Mouse (Mus musculus) embryonic stem cell, embryonic (primary cell): ENCODE results near the gene Tbpl1.

Experiments
- CTCF ChIA-PET, 4 experiments: fragments of 300-600 bp in 2 of 4; fragments of 350-600 bp in 2 of 4; sonication (Branson Sonifier 250); formaldehyde crosslinking; loops; one replicate each; lab custom pipeline; 2022; ENCODE audit warnings: inconsistent platforms in 2 of 4; lab: Charles Lee
- POLR2A ChIA-PET, 4 experiments: fragments of 300-600 bp in 2 of 4; fragments of 350-600 bp in 2 of 4; sonication (Branson Sonifier 250); formaldehyde crosslinking; loops; one replicate each; lab custom pipeline; 2022; ENCODE audit warnings: antibody characterized with exemption in 4 of 4, inconsistent platforms in 1 of 4; lab: Charles Lee

Gene Tbpl1

GRCm38 (mm10) chr10:22731272-22732093 is at the start of gene Tbpl1:
Tbpl1 (minus strand) TSS chr10:22731938.
- ChIA-PET CTCF (interaction anchor here in 2 of 4 experiments (0.6 to 1.1 kb wide), 4 partner anchors 12 to 697 kb away, joined by 3 read pairs; no protein-coding TSS in a partner anchor), POLR2A (interaction anchor here (0.5 to 4.8 kb wide), 88 partner anchors 9 to 1436 kb away, joined by 3 to 77 read pairs (median 4); partner anchors contain the start of genes Slc2a12 (in 3 of the 4), Rps12 (in 2 of the 4), Hbs1l (in 1 of the 4) and Slc18b1 (in 1 of the 4))

GRCm38 (mm10) chr10:22781466-22781865 is 49.7 kb upstream of the Tbpl1 start:
- CTCF ChIA-PET = interaction anchor here (0.6 to 1.3 kb wide), 9 partner anchors 8 to 1282 kb away, joined by 3 to 7 read pairs (median 3); no protein-coding TSS in a partner anchor
- POLR2A ChIA-PET = interaction anchor here in 1 of 4 experiments (0.5 to 1.0 kb wide), 2 partner anchors 51 to 78 kb away, joined by 3 read pairs; no protein-coding TSS in a partner anchor

- ChIA-PET CTCF (interaction anchor here (0.5 to 1.3 kb wide), 11 partner anchors 64 to 339 kb away, joined by 3 to 8 read pairs (median 4); no protein-coding TSS in a partner anchor), POLR2A (no interaction called here)
Observed at GRCm38 (mm10) chr10:22777939-22778338, 46.2 kb upstream of the Tbpl1 start.

DNA sequence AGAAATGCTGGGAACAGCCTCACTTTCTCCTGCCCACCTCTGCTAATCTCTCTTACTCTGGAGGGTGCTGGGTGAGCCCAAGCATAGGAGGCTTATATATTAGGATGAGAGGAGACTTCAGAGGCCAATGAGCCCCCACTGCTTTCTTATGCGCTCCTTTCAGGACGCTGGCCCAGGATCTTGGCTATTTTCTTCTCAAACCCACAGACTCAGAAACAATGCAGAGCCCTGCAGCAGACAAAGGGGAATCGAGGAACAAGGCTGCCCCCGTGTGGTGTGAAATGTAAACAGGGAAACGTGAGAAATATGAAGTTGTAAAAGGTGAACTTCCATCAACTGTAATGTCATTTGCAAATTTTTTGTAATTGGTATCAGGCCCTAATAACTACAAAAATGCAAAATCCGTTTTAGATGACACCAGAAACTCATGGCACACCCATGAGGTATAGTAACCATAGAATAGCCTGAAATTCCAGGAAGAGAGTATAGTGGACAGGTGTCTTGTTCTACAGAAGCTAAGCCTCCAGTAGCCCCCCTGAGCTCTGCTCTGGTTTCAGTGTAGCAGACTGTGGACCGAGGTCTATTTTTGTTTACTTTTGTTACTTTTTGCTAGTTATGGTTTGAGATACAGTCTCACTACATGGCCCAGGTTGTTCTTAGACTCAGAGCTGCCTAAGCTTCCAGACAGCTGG is 44.4 kb upstream of the Tbpl1 start:
- ChIA-PET CTCF (interaction anchor here in 2 of 4 experiments (0.9 to 1.3 kb wide), 5 partner anchors 82 to 208 kb away, joined by 3 to 4 read pairs (median 3); no protein-coding TSS in a partner anchor), POLR2A (no interaction called here)

DNA sequence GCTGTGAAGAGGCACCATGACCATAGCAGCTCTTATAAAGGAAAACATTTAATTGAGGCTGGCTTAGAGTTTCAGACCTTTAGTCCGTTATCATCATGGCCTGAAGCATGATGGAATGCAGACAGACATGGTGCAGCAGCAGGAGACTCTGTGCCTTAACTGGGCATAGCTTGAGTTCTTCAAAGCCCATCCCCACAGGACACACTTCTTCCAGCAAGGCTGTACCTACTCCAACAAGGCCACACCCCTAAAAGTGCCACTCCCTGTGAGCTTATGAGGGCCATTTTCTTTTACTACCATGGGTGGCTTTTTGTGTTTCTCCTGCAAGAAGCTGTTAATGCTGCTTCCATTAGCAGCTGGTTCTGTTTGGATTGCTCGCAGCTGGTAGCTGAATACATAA is 43.7 kb upstream of the Tbpl1 start:
- CTCF ChIA-PET = interaction anchor here in 1 of 4 experiments (1.0 kb wide), 1 partner anchor 196 kb away, joined by 3 read pairs; no protein-coding TSS in a partner anchor
- POLR2A ChIA-PET = no interaction called here

GRCm38 (mm10) chr10:22774626-22775025 is 42.9 kb upstream of the Tbpl1 start:
- POLR2A ChIA-PET = no interaction called here

DNA sequence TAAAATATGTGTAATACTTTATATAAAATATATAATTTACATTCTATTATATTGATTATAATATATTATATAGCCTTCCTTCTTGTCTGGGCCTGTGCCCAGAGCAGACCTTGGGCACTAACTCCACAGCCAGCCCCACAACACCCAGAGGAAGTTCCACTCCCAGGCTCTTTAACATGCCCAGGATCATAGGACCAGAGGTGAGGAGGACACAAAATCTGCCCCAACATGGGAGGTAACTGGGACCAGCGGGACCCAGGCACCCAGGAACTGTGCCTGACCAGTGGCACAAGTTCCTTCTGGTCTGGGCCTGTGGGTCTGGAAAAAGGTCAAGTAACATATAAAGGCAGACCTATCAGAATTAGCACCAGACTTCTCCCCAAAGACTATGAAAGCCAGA is 22.5 kb upstream of the Tbpl1 start:
- CTCF ChIA-PET = no interaction called here
- POLR2A ChIA-PET = no interaction called here

More at GRCm38 (mm10) chr10:22774626-22775025, 42.9 kb upstream of the Tbpl1 start:
- CTCF ChIA-PET = no interaction called here

DNA sequence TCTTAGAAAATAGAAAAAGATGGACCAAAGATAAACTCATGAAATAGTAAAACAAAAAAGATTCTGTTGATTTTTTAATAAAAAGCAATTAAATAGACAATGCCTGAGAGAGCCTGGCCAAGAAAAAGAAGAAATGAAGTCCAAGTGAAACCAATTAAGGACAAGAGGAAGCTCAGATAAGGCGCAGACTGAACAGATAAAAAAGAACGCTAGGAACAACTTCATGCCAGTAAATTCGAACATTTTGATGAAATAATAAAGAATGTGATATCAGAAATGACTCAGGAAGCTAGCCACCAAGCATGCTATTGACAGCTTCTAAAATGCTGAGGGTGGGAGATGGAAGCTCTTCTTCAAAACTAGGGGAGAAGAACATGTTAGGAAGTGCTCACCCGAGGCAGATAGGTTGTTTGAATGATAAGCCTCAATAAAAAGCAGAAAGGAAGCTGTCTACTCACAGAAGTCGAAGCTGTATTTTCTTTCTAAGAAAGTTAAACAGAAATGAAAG is 19.5 kb upstream of the Tbpl1 start:
- CTCF ChIA-PET = interaction anchor here in 1 of 4 experiments (1.0 kb wide), 1 partner anchor 20 kb away, joined by 3 read pairs; no protein-coding TSS in a partner anchor
- POLR2A ChIA-PET = interaction anchor here in 3 of 4 experiments (0.6 to 4.7 kb wide), 8 partner anchors 15 to 693 kb away, joined by 3 to 31 read pairs (median 4); partner anchors contain the start of gene Tbpl1 (in 2 of the 3)

DNA sequence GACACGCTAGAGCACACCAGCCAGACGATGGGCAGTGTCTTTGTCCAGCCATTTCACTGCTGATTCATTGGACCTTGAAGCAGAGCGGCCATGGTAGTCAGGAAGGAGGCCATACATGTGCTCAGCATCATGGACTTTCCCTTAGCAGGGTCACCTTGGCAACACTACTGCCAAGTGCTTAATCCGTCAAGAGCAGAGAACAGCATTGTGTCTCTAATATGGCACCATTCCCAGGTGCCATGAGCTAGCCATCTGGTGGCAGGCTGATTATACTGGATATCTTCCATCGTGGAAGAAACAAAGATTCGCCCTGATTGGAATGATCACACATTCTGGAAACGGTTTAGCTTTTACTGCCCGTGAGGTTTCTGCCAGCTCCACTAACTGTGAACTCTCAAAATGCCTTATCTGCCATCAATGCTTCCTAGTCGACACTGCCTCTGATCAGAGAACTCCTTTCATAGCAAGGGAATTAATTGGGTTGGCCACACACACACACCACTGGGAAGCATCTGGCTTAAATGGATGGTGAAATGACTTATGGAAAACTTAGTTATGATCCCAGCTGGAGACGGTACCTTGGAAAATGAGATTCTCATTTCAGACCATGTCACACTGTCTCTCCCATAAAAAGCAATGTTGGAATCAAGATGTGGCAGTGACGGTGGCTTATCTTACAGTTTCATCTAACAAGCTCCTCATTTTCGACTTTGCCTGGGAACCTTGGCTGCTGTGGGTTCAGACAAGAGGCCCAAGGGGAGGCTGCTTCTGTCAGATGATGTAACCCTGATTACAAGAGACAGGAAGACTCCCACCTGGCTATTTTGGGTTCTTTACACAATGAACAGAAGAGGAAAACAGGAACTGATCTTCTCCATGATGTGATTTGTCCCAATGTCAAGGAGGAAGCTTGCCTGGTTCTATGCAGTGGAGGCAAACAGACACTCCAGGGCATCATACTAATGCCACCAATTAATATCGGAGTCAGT is 14.9 kb upstream of the Tbpl1 start:
- POLR2A ChIA-PET = interaction anchor here (0.6 to 2.1 kb wide), 7 partner anchors 14 to 1184 kb away, joined by 3 to 19 read pairs (median 4); partner anchors contain the start of gene Tbpl1 (in 3 of the 4)
- CTCF ChIA-PET = interaction anchor here in 1 of 4 experiments (0.6 kb wide), 1 partner anchor 51 kb away, joined by 9 read pairs; no protein-coding TSS in a partner anchor

GRCm38 (mm10) chr10:22745922-22746321 is 14.2 kb upstream of the Tbpl1 start:
- ChIA-PET POLR2A (interaction anchor here in 3 of 4 experiments (1.0 to 2.1 kb wide), 4 partner anchors 15 to 21 kb away, joined by 4 to 19 read pairs (median 6); partner anchors contain the start of gene Tbpl1 (in 2 of the 3)), CTCF (interaction anchor here in 1 of 4 experiments (0.6 kb wide), 1 partner anchor 50 kb away, joined by 9 read pairs; no protein-coding TSS in a partner anchor)

GRCm38 (mm10) chr10:22732181-22732580 is 443 bp upstream of the Tbpl1 start:
- ChIA-PET POLR2A (interaction anchor here (0.6 to 4.8 kb wide), 33 partner anchors 11 to 1054 kb away, joined by 3 to 77 read pairs (median 6); partner anchors contain the start of genes Rps12 (in 1 of the 4) and Slc2a12 (in 1 of the 4)), CTCF (interaction anchor here in 1 of 4 experiments (0.9 kb wide), 1 partner anchor 11 kb away, joined by 4 read pairs; no protein-coding TSS in a partner anchor)

- ChIA-PET POLR2A (interaction anchor here (0.5 to 4.8 kb wide), 77 partner anchors 8 to 1082 kb away, joined by 3 to 77 read pairs (median 5); partner anchors contain the start of genes Slc2a12 (in 3 of the 4), Rps12 (in 2 of the 4) and Slc18b1 (in 1 of the 4)), CTCF (interaction anchor here in 2 of 4 experiments (0.6 to 1.1 kb wide), 4 partner anchors 13 to 697 kb away, joined by 3 read pairs; no protein-coding TSS in a partner anchor)
Observed at GRCm38 (mm10) chr10:22730992-22731271, 806 bp downstream of the Tbpl1 start.

GRCm38 (mm10) chr10:22730266-22730991 is 1.3 kb downstream of the Tbpl1 start:
- ChIA-PET POLR2A (interaction anchor here (0.5 to 4.8 kb wide), 73 partner anchors 8 to 1226 kb away, joined by 3 to 77 read pairs (median 5); partner anchors contain the start of genes Slc2a12 (in 3 of the 4), Rps12 (in 2 of the 4) and Slc18b1 (in 1 of the 4)), CTCF (interaction anchor here in 2 of 4 experiments (0.6 to 1.1 kb wide), 4 partner anchors 9 to 696 kb away, joined by 3 read pairs; no protein-coding TSS in a partner anchor)

GRCm38 (mm10) chr10:22728257-22728656 is 3.5 kb downstream of the Tbpl1 start:
- CTCF ChIA-PET = no interaction called here
- POLR2A ChIA-PET = interaction anchor here in 1 of 4 experiments (1.4 to 1.9 kb wide), 2 partner anchors 13 to 52 kb away, joined by 4 to 6 read pairs; no protein-coding TSS in a partner anchor

DNA sequence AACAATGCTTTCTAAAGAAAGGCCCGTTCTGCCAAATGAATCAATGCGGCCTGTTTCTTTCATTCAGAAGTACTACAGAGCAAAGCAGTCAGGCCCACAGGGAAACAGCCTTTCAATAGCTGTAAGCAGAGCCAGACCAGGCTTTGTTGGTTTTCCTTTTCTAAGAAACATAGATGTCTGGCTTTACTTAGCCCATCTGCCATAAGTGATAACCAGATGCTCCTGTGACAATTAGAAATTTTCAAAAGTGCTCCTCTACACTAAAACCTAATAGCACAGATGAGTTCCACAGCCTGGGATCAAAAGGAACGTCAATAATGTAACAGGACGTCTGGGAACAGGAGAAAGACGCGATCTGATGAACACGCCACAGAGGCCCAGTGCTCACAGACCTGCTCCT is 5.4 kb downstream of the Tbpl1 start:
- ChIA-PET CTCF (interaction anchor here in 1 of 4 experiments (0.5 kb wide), 1 partner anchor 302 kb away, joined by 4 read pairs; no protein-coding TSS in a partner anchor), POLR2A (no interaction called here)

- POLR2A ChIA-PET = interaction anchor here in 3 of 4 experiments (0.6 to 1.5 kb wide), 7 partner anchors 10 to 1883 kb away, joined by 3 to 5 read pairs (median 4); no protein-coding TSS in a partner anchor
- CTCF ChIA-PET = no interaction called here
Observed at GRCm38 (mm10) chr10:22725166-22725565, 6.6 kb downstream of the Tbpl1 start.
